Mouse (Mus musculus): ENCODE measurements at regions not wholly inside any gene's neighbourhood (a gene's known extent, or its start where the extent isn't known, plus 50 kb on each side); places are given as distances from the start of the nearest gene placed in this dataset.

DNA sequence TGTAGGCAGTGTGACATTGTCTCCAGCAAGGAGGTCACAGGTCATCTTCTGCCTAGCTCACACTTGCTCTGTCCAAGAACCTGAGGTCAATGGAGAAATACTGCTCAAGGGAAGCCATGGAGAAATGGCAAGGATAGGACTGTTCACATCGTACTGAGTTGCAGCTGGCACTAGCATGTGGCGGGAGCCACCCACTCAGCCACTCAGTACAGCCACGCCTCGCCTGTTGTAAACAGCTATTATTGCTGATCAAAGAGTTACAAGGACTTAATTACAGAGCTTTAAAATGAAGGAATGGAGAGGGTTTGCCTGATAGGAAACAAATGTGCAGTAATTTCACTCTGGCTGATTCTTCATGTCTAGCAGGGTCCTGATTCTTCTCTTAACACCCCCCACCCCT lies 64.8 kb downstream of the Dll1 start:
- no peak for DNase-seq

DNA sequence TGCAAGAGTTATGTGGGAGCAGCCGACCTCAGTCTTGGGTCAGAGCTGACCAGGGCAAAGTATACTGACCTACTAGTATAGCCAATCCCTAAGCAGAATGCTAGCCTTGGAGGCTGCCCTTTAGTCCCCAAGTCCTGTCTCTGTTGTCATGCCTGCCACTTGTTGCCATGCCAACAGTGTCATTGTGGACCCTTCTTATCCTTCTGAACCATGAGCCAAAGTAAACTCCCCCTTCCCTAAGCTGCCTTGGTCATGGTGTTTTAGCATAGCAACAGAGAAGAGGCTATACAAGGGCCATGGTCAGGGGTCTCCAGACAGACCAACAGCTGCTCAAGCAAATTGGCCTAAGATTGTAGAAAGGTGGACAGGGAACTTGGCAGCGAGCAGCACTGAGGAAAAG lies 66.2 kb downstream of the Dll1 start:
- no peak for DNase-seq

DNA sequence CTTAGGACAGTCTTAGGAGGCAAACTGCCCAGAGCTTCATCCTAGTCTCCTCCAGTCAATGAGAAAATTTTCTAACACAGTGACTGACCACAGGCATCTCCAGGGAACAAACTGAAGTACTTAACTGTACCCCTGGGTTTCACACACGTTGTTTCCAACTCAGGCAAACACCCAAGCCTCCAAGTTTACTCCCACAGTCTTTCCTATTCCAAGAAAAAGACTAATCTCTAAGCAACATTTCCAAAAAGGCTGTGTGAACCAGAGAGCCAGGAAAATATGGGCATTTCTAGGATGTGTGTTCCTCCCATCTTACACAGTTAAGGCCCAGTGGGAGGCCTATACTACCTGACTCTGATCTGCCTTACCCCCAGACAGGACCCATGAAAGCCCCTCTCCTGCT lies 74.6 kb downstream of the Dll1 start:
- no peak for DNase-seq

DNA sequence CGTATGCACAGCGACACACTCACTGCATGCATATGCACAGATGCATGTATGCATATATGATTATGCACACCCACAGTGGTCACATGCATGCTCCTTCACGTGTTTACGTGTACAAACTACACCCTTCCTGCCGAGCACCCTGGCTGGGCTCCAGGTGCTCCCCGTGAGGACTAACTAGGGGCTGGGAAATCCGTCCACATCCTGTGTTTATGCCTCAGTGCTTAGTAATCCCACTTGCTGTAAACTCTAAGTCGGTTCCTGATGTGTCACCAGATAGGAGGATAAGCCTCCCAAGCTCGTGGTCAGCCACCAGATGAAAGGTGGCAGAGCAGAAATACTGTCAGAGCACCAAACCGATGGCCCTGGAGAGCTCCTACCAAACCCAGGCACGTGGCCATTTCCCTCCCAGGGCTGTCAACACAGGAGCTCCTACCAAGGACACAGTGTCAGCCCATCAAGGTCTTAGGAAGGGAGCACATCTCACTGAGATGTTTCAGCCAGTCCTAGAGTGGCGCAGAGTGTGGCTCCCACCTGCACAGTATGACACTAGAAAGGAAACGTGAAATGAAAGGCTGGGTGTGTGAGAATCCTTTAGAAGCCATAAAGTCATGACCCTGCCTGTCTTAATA lies 76.8 kb downstream of the Dll1 start:
- no peak for DNase-seq

DNA sequence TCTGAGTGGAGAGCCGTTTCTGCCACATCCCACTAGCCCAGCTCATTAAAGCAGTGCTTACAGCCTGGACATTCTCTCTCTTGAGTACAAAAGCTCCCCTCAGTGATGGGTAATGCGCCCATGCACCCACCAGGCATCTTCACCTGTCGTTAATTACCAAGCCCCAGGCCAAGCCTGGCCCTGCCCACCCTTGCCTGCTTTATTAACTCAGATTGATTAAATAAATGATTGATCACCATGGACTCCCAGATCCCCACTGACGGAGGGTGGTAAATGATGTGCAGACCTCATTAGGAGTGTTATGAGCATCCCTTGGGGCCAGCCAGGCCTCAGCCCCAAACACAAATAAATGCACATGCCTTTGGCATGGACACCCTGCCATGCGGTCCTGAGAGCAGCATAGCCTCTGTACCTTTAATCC lies 82.5 kb downstream of the Dll1 start:
- DNase-seq, result no peak

DNA sequence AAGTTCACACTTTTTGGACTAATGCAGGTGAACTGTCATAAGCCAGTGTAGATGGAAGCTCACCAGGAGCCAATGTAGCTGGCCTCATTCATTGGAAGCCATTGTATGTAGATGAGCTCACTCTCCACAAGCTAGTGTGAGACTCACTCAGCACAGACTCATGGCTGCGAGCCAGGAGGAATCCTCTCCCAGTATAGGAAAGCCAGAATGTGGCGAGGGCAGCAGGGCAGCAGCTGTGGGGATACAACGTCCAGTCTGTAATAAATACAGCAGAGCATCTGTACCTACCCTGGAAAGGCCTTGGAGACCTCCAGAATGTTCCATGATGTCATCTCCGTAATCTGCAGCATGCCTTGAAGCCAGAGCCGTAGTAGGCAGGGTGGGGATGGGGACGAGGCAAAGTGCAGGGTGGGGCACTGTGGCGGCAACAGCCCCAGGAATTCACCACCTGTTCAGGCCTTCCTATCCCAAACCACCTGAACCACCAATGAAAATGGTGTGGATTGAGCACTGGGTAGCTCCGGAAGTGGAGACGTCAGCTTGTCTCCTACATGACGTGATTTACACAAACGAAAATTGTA lies 84.1 kb downstream of the Dll1 start:
- DNase-seq, result no peak

DNA sequence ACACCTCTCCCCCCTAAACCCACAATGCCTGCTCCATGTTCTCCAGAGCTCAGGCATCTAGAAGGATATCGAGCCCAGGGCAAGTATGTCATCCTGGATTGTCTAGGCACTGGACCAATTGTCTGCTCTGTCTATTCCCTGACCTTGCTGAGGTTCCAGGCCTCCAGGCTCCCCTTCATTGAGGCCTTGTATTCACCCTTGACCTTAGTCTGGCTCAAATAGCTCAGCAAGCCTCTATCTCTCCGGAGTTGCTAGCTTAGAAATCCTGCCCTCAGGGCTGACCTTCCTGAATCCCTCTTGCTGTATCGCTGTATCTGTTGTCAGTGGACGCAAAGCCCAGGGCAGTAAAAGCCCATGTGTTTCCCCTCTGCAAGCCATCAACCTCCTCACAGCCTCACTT lies 85.0 kb downstream of the Dll1 start:
- no peak for DNase-seq

DNA sequence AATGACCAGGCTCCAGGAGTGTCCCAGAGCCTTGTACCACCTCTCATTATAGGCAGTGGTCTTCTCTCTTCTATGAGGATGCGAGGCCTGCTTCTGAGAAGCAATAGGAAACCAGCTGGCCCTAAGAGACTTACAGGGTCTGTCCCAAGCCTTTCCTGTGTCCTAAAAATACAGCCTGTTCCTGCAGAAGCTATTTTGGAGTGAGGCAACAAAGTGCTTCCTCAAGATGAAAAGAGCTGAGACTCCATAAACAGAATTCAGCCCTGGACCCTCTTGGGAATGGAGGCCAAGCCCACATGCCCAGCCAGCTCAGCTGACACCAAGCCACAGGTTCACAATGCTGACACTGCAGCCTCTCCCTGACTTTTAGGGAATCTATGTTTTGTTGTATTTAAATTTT lies 86.3 kb downstream of the Dll1 start:
- DNase-seq, result no peak

DNA sequence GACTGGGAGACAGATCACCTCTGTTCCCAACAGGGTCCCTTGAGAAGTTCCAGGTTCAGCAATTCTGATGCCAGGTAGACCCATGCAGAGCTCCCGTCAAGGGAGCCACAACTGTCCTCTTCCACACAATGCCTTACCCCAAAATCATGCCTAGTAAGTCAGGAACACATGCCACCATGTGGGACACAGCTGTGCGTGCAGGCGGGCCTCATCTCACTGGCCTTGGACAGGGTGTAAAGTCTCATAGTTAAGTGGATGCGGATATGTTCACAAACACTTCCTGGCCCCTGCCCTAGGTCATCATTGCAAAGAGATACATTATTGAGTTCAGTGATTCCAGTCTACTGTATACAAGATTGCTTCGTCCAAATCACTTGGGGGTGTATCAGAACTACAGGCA lies 87.6 kb downstream of the Dll1 start:
- no peak for DNase-seq

DNA sequence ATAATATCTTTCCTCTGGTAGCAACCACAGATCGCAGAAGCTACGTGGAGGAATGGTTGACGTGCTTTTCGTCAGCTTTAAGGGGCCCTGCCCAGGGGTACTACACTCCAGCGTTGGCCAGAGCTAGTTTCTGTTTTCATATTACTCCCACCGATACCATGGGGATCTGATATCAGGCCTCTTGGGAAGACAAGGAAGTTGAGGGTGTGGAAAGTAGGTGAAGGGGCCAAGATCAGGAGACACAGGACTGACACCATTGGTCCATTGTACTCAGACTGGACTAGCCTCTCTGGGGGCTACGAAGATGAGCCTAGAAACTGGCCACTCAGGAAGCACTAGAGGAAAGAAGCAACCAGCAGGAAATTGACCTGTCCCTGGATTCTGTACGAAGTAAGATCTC lies 88.0 kb downstream of the Dll1 start:
- DNase-seq, result no peak

DNA sequence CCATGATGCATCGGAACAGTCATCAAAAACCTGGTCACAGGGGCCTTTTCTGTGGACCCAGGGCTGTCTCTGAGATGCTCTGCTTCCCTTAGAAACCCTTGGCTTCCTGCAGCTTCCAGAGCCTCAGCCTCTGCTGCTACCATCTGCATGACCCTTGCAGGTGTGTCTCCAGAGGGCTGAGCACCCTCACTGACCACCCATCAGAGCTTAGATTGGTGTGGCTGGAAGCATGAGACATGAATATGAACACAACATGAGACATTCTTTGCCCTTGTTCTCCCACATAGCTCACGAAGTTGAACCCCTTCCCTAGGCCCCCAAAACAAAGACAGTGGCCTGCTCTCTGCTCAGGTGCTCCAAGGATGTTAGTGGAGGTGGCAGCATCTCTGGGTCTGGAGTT lies 90.1 kb downstream of the Dll1 start:
- DNase-seq, result no peak

DNA sequence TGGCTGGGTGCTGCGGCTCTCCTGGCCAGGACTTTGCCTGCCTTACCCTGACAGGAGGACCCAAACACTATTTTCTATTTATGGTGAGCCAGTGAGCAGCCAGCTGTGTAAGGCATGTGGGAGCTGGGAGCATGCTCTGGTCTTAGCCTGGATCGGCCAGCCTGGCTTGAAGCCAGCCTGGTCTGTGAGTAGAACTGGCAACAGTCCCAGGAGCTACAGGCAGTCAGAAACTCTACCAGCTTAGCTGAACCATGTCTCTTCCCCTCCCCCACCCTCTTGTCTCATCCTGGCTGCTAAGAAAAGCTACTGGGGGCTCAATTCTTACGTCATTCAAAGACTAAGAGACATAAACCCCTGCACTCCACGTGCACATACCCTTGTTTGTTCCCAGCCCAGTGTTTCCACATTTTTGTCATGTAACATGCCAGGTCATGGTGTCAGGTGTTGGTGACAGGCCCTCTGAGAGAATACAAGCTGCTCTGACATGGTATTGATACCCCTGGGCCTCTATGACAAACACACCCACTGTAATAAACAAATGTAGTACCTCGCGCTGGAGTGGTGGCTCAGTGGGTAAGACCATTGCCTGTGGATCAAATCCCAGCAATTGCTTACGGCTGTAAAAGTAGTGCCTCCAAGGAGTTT lies 91.2 kb downstream of the Dll1 start:
- no peak for DNase-seq

DNA sequence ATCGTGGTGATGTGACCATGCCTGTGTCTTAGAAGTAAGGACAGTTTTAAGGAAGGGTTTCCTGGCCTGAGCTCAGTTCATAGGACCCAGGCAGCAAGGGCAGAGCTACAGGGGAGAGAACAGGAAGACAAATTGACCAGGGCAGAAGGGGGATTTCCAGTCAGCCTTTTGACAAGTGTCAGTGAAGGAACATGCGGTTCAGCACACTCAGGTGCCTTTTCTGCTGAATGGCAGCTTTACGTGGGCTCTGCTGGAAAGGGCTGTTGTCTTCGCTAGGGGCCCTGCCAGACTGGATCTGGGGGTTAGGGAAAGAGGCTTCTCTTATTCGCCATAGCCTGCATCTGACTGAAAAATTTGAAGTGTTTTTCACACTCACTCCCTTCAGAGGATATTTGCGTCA lies 106.8 kb downstream of the Dll1 start:
- no peak for DNase-seq

DNA sequence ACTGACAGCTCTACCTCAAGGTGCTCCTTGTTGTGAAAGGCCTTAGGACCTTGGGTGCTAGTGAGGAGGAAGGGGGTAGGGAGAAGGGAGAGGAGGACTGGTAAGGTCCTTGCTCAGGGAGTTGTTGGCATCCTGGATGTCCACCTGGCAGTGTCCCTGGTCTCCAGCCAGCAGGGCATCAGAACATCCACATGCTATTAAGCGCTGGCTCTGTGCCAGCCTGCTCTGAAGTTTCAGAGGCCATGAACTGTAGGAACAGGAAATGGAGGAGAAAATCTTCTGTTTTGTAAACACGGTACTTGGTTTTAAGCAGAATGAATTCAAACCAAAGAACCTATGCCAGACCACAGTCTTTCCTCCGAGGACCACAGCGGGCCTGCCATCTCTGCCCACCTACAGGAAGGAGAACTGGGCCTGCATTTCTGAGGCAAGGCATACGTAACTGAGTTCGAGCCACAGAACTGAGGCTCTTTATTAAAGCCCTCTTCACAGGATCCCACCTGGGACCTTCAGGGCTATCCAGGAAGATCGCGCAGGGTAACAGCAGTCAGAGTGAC lies 107.5 kb downstream of the Dll1 start:
- no peak for DNase-seq

DNA sequence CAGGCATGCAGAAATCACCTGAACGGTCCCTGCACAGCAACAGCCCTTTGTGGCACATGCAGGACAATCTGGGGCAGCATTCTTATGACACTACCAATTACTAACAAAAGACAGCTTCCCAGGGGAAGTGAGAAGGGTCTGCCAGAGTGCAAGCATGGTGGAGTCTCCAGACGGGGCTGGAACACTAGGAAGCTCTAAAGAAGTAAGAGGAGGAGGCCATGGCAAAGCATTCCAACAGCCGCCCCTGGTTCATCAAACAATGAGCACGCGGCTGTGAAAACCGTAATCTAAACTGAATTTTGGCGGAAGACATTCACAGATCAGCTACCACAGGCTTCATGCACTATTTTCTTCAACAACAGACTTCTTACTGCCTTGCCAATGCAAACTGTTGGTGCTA lies 109.0 kb downstream of the Dll1 start:
- no peak for DNase-seq

DNA sequence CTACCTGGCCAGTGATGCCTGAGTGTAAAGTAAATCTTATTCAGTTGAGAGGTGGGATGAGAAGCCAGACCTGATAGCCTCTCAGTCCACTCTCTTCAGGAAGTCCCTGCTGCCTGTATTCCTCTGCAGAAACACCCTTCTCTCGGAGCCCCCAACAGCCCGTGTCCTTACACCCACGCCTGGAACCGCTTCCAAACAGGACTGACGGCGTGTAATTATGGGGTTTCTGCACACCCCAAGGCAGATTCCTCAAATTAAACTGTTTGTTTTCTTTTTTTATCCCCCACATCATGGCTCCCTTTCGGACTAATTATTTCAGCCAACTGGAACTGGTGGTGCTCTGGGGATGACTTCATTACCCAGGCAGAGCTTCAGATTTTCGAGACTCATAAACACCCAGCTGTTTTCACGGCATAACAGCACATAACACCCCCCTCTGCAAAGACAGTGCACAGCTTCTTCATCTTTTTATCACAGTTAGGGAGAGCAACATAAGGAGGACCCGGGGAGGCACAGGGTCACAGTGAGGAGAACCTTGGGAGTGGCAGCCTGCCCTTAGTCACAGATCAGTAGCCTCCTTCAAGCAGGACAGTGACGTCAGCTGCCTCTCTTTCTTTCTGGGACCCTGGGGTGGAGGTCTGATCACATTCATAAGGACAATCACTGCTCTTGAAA lies 117.1 kb downstream of the Dll1 start:
- no peak for DNase-seq

DNA sequence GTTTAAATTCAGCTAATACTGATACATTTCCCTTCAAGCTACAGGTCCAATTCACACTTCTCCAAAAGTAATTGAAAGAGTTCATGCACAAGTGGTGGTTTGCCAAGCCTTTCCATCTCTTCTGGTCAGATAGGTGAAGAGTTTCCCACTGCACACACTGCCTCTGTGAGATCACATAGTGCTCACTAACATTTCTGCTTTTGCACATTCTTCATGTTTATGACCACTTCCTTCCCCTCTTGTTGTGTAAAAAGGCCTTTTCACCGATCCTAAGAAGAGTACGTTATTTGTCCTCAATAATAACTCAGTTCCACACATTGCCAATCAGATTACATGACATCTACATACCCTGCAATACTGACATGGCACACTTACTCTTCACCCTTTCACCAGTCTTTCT lies 120.8 kb downstream of the Dll1 start:
- DNase-seq, result no peak

DNA sequence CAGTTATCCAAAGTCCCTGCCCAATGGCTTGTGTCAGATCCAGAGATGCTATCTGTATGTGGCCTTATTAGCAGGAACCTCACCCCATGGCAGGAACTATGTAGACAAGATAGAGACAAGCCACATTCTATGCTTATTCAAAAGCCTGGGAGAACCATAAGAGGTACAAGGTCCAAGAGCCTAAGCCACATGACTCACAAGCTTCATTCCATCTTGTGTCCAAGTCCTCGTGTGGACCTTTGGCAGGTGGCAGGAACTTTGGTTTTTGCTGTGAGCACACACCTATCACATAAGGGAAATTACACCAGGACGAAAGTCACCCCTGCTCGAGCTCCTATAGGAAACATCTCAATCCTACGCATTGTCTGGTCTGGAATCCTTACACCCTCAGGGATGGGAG lies 122.9 kb downstream of the Dll1 start:
- DNase-seq, result no peak

DNA sequence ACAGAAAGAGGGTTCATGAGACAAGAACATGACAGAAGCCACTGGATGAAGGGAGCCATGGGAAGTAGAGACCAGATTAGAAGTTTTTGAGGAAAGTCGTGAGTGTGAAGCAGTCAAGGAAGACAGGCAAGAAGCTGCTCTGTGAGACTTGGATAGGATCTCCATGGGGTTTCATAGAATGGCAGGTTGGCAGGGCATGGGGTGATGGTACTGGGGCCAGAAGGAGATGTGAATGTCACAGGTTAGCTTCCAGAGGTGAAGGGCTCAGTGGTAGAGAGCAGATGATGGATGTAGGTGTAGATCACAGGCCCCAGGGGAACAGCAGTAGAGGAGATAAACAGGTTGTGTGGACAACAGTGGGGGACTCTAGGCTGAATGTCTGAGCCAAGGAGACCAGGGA lies 123.4 kb downstream of the Dll1 start:
- no peak for DNase-seq

DNA sequence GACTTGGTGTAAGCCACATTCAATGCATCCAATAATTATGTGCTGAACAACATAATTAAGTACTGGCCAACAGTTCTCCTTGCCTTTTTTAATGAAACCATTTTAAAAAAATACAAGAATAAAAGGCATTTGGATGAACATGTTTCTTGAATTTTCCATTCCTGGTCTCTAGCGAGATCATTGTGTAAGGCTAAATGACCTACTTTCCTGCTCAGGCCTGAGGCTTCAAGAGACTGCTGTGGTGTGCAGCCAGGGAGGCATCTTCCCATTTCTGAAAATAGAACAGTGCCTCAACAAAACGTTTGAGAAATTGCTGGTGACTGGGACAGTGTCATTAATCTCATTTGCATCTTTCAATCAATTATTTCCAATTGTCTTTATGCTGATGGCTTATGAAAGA lies 124.5 kb downstream of the Dll1 start:
- no peak for DNase-seq

DNA sequence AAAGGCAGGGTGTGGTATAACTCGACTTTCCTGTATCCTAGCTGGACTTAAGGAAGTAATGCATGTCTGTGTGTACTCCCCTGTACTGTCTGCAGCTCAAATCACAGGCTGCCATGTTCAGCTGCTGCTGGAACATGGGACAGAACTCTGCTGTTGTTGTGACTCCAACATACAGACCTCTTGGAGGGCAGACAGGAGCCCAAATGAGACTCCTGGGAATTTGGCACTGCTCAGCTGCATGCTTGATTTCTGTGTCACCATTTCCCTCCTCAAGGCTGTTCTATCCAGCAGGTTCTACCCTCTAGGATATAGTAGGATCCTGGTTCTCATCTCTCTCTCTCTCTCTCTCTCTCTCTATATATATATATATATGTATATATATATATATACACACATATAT lies 125.0 kb downstream of the Dll1 start:
- DNase-seq, result no peak

DNA sequence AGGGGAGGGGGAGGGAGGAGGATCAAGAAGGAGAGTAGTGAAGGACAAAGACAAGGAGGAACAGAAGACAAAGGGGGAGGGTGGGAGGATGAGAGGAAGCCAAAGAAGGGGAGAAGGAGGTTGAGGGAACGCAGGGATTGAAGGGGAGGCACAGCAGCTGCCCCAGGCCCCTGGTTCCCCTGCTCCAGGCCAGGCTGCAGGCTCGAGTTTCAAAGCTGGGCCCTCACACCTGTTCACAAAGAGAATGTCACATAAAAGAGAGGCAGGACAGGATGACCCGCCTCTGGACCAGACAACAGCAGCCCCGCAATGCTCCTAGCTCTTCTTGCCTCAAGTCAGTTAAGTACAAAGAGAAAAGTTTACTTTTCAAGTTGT lies 128.3 kb downstream of the Dll1 start:
- DNase-seq, result no peak

DNA sequence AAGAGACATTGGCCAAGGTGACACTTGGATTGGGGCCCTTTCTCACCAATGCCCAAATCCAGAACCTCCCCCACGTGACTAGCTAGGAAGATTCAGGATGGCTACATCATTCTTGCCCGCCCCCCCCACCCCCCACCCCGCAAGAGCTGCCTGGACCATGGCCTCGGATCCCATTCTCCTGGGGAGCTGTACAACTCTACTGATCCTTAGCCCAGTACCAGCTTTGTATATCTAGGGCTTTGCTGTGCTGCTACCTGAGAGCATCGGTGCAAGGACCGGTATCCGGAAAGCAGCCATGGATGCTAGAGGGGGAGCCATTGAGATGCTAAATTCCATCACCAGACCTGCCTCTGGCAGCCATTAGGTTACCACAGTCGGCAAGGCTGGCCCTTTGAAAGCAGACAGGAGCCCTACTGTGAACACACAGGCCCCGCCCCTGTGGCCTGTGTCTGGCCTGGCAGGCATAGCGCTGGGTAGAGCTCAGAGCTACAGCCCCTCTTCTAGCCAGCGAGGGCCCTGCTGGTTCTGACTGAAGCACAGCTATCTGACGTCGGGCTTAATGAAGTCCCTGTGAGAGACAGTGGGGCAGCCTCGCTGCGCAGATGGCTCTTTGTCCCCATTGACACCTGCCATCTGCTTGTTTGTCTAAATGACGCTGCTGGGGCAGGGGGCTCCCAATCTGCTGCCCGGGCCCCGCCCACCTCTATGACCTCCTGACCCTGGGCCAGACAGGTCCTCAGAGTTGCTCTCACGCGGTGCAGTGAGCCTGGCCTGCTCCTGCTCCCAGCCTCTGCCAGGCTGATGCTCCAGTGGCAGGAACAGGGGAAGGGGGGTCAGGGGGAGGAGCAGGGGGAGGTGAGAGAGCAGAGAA lies 128.9 kb downstream of the Dll1 start:
- DNase-seq, result no peak

All from thymus, postnatal 25 days (tissue).